Mouse (Mus musculus) frontal cortex, postnatal 25 days (tissue): ENCODE data around the gene Tshb.
A peak's percentile ranks its signal among the peaks of the same experiment; 100 is the strongest.

Experiments used
- DNase-seq, 2 experiments: peaks; one replicate each; pipeline ENCODE4 v3.0.0; 2022; ENCODE audit warnings: low spot score in 2 of 2

The Tshb gene

GRCm38 (mm10) chr3:102737106-102737505 lies 45.4 kb downstream of the Tshb start:
- no peak for DNase-seq

DNA sequence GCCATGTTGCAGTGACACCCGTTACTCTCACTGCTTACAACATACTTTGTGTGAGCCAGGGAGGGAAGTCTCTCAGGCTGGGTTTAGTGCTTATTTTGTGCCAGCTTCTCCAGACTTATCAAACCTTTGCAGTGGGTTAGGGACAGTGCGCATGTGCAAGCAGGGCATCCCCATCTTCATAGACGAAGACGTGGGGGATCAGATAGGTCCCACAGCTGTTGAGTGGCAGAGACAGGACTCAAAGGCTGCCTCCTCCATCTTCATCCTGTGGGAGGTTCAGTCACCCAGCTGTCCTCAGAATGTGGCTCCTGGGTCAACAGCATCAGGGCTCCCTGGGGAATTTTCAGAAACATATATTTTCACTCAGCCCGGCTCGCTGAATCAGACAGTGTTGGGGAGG lies 46.1 kb downstream of the Tshb start:
- no peak for DNase-seq

- no peak for DNase-seq
Measured at GRCm38 (mm10) chr3:102735638-102736037, 46.9 kb downstream of the Tshb start.

GRCm38 (mm10) chr3:102735031-102735558 lies 47.4 kb downstream of the Tshb start:
- no peak for DNase-seq

DNA sequence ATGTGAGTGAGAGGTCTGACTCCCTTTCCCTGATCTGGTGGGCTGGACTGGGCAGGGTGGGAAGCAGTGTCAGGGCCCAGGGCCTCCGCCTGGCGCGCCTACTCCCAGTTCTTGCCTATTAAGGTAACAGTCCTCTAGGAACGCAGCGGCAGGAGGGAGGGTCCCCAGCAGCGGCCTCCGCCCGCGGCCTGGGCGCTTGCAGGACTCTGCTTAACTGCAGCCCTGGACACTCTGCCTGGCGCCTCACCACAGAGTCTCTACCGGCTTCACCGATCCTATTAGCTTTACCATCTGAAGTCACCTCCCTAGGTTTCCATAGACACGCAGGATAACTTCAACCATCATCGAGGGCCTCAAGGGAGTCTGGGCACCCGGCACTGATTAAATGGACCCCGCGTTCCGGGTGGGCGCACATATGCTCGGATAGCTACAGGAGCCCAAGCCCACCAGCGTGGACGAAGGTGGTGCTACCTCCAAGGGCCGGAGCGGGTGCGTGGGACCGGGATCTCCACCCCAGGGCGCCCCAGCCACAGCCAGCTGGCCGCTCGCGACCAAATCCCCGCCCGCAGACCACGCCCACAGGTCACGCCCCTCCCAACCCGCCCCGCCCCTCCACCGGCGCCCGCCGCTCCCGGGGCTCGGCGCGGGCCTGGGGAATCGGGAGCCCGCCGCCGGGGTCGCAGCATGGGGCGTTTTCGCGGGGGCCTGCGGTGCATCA lies 48.0 kb downstream of the Tshb start, which contains the start of gene Tspan2:
Gene Tspan2 (plus strand): TSS at position 217 of the 718 bp plus-strand sequence.
- DNase-seq: peak in 1 of 2 experiments; percentile 19

GRCm38 (mm10) chr3:102733936-102734312 lies 48.6 kb downstream of the Tshb start:
- DNase-seq: no peak

DNA sequence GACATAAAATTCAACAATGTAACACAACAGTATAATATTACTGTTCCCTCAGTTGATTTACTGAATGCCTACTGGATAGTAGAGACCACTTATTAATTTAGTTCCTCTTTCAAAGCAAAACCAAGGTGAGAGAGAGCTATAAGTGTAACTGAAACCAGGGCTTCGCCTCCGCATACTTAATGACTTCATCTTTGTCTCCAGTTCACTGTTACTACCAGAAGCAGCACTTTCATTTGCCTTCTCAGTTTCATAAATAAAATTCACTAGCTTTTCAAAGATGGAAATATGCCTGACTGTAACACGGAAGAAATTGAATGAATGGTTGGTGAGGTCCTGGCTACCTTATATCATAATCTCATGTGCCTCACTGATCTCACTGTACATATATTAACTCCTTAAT lies 49.5 kb downstream of the Tshb start:
- no peak for DNase-seq

- DNase-seq: no peak
Measured at GRCm38 (mm10) chr3:102732619-102733018, 49.9 kb downstream of the Tshb start.

GRCm38 (mm10) chr3:102731112-102731511 lies 51.4 kb downstream of the Tshb start:
- no peak for DNase-seq

- DNase-seq: no peak
Measured at GRCm38 (mm10) chr3:102729416-102729815, 53.1 kb downstream of the Tshb start.
